Mouse (Mus musculus) cerebellum, adult 8-10 months (tissue): ENCODE results near the gene Atg9b.

Source experiments
- DNase-seq: peaks from one replicate; pipeline ENCODE4 v3.0.0; 2022

Gene Atg9b

GRCm38 (mm10) chr5:24380499-24380898 lies 11.4 kb downstream of the Atg9b start:
- DNase-seq: no peak

GRCm38 (mm10) chr5:24379501-24379900 lies 12.4 kb downstream of the Atg9b start:
- no peak for DNase-seq

GRCm38 (mm10) chr5:24378700-24379099 lies 13.2 kb downstream of the Atg9b start:
- no peak for DNase-seq

GRCm38 (mm10) chr5:24374666-24375328 lies 17.1 kb downstream of the Atg9b start:
- no peak for DNase-seq

- DNase-seq: no peak
Measured at GRCm38 (mm10) chr5:24374216-24374615, 17.7 kb downstream of the Atg9b start.

- no peak for DNase-seq
Measured at GRCm38 (mm10) chr5:24373807-24374206, 18.1 kb downstream of the Atg9b start.

- no peak for DNase-seq
Measured at GRCm38 (mm10) chr5:24369767-24370166, 22.2 kb downstream of the Atg9b start.

- DNase-seq: no peak
Measured at GRCm38 (mm10) chr5:24366426-24366825, 25.5 kb downstream of the Atg9b start.

- no peak for DNase-seq
Measured at GRCm38 (mm10) chr5:24365528-24365927, 26.4 kb downstream of the Atg9b start.

GRCm38 (mm10) chr5:24364963-24365362 lies 27.0 kb downstream of the Atg9b start:
- DNase-seq: no peak

- DNase-seq: no peak
Measured at GRCm38 (mm10) chr5:24364508-24364907, 27.4 kb downstream of the Atg9b start, which contains the start of gene Nos3. TSS of gene Nos3 (plus strand) at chr5:24364810.

GRCm38 (mm10) chr5:24364061-24364460 lies 27.9 kb downstream of the Atg9b start:
- DNase-seq: no peak

- DNase-seq: no peak
Measured at GRCm38 (mm10) chr5:24363467-24363866, 28.5 kb downstream of the Atg9b start.

GRCm38 (mm10) chr5:24360792-24361454 lies 31.0 kb downstream of the Atg9b start:
- DNase-seq: peak; percentile 89

GRCm38 (mm10) chr5:24357461-24357860 lies 34.5 kb downstream of the Atg9b start:
- DNase-seq: no peak

- DNase-seq: no peak
Measured at GRCm38 (mm10) chr5:24356764-24357163, 35.2 kb downstream of the Atg9b start.

GRCm38 (mm10) chr5:24353327-24353726 lies 38.6 kb downstream of the Atg9b start:
- DNase-seq: no peak

GRCm38 (mm10) chr5:24352251-24352859 lies 39.6 kb downstream of the Atg9b start:
- DNase-seq: no peak

GRCm38 (mm10) chr5:24351701-24352171 lies 40.2 kb downstream of the Atg9b start:
- peak; percentile 86 for DNase-seq

- no peak for DNase-seq
Measured at GRCm38 (mm10) chr5:24351278-24351677, 40.7 kb downstream of the Atg9b start, which contains the start of gene Kcnh2. TSS of gene Kcnh2 (minus strand) at chr5:24351604.

- no peak for DNase-seq
Measured at GRCm38 (mm10) chr5:24350531-24351250, 41.3 kb downstream of the Atg9b start.

GRCm38 (mm10) chr5:24350073-24350472 lies 41.9 kb downstream of the Atg9b start:
- no peak for DNase-seq

- peak; percentile 41 for DNase-seq
Measured at GRCm38 (mm10) chr5:24348546-24348945, 43.4 kb downstream of the Atg9b start.
